Mouse (Mus musculus): ENCODE results near the gene Dlgap1.

The Dlgap1 gene

DNA sequence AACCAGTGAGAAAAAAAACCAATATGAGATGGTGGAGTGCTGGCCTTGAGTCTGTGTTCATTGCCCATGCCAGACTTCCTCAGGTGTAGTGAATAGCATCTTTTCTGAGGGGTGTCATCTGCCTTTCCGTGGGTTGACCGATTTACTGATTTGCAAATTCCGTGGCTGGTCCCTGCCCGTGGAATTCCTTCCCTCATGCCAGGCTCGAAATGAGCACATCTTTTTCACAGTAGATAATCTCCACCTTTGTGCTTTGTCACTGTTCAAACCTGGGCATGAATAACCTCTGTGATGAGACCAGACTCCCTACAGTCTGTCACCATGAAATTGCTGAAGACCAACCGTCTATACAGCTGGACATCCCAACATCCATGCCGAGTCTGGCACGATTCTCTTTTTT lies 493.4 kb downstream of the Dlgap1 start:
- in situ Hi-C loops (cut with MboI), result no loop called here

- in situ Hi-C loops (cut with MboI), result no loop called here
Observed at GRCm38 (mm10) chr17:70462771-70463491, 494.1 kb downstream of the Dlgap1 start.

- in situ Hi-C loops (cut with MboI), result no loop called here
Observed at GRCm38 (mm10) chr17:70466413-70466812, 497.5 kb downstream of the Dlgap1 start.

DNA sequence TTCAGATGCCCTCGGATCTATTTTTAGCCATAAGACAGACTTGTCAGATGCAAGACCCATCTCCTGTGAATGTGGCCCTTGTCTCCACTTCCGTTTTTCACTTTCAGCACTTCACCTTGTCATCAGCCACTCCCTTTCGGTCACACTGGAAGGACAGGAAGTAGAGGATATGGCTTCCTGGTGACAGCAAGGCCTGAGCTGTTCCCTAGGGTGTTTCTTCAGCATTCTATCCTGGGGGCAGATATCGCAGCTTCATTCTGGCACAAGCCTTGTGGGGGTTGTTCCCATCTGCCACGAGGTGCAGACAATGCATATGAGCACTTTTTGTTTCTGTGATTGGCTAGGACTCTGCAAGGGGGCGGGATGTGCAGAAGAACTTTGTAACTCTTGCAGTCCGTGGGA lies 502.1 kb downstream of the Dlgap1 start:
- in situ Hi-C loops (cut with MboI), result no loop called here

DNA sequence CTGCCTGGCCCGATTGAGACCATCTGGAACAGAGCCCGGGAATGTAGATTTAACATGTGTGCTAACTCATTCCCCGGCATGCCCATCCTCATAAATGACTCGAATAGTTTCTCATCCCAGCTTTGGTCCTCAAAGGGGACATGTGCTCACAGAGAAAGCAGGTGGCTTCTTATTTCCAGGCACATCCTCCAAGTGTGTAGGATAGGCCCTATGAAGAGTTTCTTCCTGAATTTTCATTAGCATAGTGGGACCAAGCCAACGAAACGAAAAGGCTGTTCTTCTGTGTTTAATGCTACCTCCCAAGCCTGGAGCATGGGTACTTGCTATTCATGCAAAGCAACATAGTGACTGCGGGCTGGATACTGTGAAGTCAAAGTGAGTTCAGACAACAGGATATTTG lies 503.3 kb downstream of the Dlgap1 start:
- in situ Hi-C loops (cut with MboI), result no loop called here

- in situ Hi-C loops (cut with MboI), result no loop called here
Observed at GRCm38 (mm10) chr17:70473871-70474270, 505.0 kb downstream of the Dlgap1 start.

DNA sequence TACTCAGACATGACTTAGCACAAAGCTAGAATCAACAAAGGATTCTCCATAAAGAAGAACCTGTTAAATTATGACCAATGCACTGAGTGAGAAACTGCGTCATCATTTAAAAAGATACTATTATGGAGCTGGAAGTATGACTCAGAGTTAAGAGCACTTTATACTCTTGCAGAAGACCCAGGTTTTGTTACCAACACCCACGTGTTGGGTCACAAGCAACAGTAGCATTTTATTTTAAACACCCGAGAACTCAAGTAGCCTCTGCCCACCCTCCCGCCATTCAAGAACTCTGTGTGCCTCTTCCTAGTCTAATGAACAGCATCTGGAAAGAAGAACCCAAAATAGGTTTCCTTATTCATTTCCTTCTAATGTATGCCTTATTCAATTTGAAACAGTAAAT lies 514.8 kb downstream of the Dlgap1 start:
- in situ Hi-C loops (cut with MboI), result no loop called here

GRCm38 (mm10) chr17:70485668-70486067 lies 516.8 kb downstream of the Dlgap1 start:
- in situ Hi-C loops (cut with MboI), result no loop called here

- in situ Hi-C loops (cut with MboI), result no loop called here
Observed at GRCm38 (mm10) chr17:70486259-70486658, 517.4 kb downstream of the Dlgap1 start.

DNA sequence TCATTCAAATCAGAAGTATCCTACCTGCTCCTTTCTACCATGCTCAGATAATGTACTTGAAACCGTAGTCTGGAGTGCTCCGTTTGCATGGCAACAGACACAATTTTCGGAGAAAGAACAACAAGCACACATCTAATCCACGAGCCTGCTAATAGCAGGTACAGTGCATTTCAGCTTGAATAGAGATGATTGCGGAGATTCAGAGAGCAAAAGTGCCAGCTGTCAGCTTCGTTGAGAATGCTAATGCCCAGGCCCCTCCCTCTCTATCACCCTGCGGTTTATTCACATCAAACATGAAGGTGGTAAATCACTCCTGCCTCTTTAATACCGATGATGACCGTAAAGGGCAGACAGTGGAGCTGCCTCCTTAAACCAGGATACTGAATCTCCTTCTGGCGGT lies 518.0 kb downstream of the Dlgap1 start:
- in situ Hi-C loops (cut with MboI), result no loop called here

DNA sequence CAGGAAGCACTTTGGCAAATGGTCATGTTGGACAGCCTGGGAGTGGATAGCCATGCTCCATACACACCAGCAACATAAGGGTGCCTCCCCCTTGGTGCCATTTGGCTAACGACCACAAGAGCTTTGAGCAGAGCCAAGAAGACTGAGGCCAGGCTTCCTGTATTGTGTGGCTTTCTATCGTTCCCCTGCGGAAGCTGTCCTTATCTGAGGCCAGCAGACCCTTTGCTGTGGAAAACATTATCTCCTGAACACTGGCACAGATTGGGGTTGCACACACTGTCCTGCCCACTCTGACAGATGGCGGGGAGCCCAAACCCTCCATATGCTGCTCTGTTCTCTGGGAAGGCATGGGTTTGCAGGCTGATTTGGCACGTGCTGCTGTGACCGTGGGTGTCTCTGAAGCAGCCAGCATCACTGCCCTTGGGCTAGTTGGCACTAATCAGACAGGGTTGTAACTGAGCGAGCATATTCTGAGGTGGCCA lies 520.0 kb downstream of the Dlgap1 start:
- in situ Hi-C loops (cut with MboI), result no loop called here

DNA sequence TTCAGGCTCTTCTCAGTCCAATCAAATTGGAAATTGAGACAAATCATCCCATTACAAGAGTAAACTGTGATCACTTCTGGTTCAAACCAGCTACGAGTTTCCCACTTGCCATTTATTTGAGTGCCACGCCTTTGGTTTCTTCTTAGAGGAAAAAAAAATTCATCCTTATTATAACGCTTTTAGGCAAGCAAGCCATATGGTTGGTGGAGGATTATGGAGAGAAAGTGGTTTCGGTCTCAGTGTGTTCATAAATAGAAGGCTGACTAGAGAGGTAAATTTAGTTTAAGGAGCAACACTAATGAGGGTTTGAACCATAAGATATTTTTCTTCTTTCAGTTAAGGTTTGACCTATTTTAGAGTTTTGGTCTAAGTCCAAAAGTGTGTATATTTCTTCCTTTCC lies 522.7 kb downstream of the Dlgap1 start:
- in situ Hi-C loops (cut with MboI), result no loop called here

DNA sequence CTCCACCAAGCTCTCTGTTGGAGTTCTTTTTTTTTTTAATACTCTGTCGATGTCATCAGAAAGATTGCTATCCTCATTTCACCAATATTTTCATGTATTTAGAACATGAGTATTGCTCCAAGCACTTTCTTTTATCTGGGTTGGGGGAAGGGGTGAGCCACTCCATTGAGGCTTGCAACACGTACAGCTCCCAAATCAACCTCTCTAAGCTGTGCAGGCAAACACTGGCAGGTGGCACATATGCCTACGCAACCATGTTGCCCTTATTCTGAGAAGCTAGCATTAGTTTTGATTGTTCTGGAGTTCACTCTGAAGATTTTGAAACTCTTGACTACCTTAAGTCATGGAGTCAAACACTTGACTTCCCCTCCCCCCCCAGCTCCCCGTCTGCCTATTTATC lies 525.5 kb downstream of the Dlgap1 start:
- in situ Hi-C loops (cut with MboI), result no loop called here

- in situ Hi-C loops (cut with MboI), result no loop called here
Observed at GRCm38 (mm10) chr17:70498256-70498655, 529.4 kb downstream of the Dlgap1 start.

DNA sequence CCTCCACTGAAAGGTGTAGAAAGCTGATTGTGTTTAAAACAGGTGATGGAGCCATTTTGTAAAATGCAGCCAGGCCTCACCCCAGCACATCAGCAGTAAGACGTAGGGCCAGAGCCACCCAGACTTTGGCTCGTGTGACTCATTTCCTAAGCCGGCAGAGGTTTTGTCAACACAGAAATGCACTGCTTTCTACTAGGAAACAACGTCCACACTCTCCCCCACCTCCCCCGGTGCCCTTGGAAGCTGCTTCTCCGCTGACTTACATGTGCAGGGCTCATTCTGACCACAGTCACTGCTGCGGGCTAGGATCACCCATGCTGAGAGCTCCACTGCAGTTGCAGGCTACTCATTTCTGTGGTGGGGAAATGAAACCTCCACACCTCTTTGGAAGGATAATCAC lies 533.1 kb downstream of the Dlgap1 start:
- in situ Hi-C loops (cut with MboI), result no loop called here

DNA sequence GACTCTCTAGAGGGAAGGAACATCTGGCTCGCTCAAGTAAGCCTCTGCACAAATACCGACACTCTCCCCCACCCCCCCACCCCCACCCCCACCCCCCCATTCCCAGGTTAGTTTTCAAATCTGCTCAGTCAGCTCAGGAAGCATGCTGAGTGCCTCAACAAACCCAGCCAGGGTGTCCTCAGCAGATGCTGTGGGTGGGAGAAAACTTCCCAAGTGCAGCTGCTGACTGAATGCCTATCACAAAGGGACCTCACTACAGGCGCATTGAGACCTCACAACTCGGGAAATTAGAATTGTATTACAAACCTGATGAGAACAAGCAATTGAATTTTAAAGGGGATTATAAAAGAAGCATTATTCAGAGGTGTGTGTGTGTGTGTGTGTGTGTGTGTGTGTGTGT lies 538.9 kb downstream of the Dlgap1 start:
- in situ Hi-C loops (cut with MboI), result no loop called here

DNA sequence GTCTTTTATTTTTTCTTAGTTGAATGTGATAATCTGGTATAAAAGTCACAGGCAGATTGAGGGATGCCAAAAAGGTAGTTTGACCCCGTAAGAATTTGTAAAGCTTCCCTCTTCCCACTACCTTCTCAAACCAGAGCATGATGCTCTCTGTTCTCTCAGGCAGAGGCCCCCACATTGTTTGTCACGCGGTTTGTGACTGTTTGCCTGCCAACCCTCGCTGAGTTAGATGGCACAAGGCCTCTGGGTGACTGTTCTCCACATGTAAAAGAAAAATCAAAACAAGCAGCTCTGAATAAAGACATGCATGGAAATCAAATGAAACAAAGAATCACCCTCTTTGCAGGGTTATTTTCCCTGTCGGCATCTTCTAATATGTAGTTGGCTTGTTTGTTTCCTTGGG lies 541.6 kb downstream of the Dlgap1 start:
- in situ Hi-C loops (cut with MboI), result no loop called here

GRCm38 (mm10) chr17:70511401-70511800 lies 542.5 kb downstream of the Dlgap1 start:
- in situ Hi-C loops (cut with MboI), result no loop called here

- in situ Hi-C loops (cut with MboI), result no loop called here
Observed at GRCm38 (mm10) chr17:70513736-70514135, 544.9 kb downstream of the Dlgap1 start.

DNA sequence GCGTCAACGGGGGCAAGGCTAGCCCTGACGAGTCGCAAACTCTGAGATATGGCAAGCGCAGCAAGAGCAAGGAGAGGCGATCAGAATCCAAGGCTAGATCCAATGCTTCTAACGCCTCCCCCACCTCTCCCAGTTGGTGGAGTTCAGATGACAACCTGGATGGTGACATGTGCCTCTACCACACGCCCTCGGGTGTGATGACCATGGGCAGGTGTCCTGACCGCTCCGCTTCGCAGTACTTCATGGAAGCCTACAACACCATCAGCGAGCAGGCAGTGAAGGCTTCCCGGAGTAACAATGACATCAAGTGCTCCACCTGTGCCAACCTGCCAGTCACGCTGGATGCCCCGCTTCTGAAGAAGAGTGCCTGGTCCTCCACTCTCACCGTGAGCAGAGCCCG lies 547.6 kb downstream of the Dlgap1 start:
- in situ Hi-C loops (cut with MboI), result no loop called here

DNA sequence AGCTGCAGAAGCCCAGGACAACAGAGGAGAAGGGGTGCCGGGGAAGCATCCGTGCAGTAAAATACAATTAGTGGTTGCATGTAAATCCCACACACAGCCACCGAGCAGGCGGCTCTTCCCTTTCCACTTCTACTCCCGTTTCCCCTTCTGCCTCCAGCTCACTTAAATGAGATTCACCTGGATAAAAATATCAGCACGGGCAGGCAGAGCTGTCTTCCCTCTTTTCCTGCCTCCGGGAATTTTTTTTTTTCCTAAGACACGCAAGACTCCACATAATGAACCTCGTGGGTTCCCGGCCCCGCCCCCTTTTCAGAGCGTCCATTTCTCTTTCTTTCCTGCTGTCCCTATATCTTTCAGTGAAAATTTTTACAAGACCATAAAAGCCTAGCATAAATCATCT lies 548.5 kb downstream of the Dlgap1 start:
- in situ Hi-C loops (cut with MboI), result no loop called here

DNA sequence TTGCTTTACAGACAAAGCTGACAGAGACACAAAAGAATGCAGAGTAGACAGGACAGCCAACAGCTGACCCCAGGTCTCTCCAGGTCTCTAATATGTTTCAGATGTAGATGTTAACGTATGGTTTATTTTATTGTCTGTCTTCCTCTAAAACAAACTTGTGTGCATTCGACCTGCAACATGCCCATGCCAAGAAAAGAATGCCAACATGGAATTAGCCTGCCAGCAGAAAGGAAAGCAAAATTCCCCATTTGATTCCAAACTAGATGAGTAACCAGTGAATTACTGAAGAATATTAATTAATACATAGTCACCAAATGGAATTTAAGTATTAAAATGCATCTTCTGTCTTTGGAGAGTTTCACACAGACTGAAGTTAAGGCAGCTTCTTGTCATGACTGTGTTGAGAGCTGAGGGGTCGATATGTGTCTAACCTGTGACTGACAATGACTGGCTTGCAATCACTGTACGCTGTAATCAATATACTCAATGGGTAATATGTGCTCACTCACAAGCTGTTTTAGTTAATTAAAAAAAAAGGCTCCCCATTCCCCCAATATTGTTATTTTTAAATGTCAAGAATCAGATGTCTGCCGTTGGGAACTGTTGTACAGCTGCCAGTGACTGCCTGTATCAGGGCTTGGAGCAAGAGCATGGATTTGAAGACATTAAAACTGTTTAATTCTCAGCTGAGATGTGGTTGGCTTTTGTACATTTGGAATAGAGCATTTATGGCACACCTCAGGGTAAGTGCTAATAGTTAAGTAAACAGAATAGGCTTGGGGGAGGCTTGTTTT lies 552.4 kb downstream of the Dlgap1 start:
- in situ Hi-C loops (cut with MboI), result no loop called here

DNA sequence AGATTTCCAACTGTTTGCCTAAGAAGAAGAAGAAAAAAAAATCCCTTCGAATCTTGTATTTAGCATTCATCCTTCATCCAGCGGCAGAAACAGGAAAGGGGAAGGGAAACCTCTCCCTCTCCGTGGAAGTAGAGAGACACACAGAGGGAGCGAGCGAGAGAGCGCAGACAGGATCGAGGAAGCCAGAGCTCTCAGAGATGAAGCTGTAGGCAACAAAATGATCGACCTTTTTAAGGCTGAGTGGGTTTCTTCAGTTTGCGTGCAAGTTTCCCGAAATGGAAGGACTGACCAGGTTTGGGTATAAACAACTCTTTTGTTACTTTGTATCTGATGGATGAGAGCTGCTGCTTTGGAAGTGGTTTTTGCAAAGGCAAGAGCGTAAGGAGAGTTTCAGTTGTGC lies 553.1 kb downstream of the Dlgap1 start:
- in situ Hi-C loops (cut with MboI), result no loop called here
